Mouse (Mus musculus) left cerebral cortex, postnatal 10 days (tissue): ENCODE results near the gene Ankmy1. TPM values are rescaled to one million over a fixed set of nuclear protein-coding genes. Genes with fewer than 3 reads are reported as not detected.

ENCODE experiments used
- DNase-seq, 2 experiments: peaks; one replicate each; pipeline ENCODE4 v3.0.0; 2021 to 2022; ENCODE audit warnings: low spot score in 2 of 2, mixed read lengths in 1 of 2; ENCODE audit errors: extremely low spot score in 1 of 2
- intact Hi-C: fragments of 180-260 bp; cut with DNase I; formaldehyde crosslinking; loops from one replicate; pipeline ENCODE4 v1.15.1; 2025
- total RNA-seq, 2 experiments: library from RNA; stranded (reverse); gene quantifications; 2 replicates each; pipeline ENCODE4 v1.2.3; 2021

Gene Ankmy1
- total RNA-seq, 2 experiments from 2014 or later, result 0.17 TPM; not detected in 1

- intact Hi-C loops, result no loop called here
- DNase-seq, result no peak
Observed at GRCm38 (mm10) chr1:92880101-92880500, 22.6 kb downstream of the Ankmy1 start.

GRCm38 (mm10) chr1:92879266-92879665 is 23.4 kb downstream of the Ankmy1 start:
- intact Hi-C loops, result no loop called here

GRCm38 (mm10) chr1:92878066-92878741 is 24.5 kb downstream of the Ankmy1 start:
- DNase-seq, result no peak
- intact Hi-C loops, result no loop called here

More at GRCm38 (mm10) chr1:92879266-92879665, 23.4 kb downstream of the Ankmy1 start:
- DNase-seq, result peak in 1 of 2 experiments; percentile 42

GRCm38 (mm10) chr1:92877431-92877978 is 25.2 kb downstream of the Ankmy1 start:
- intact Hi-C loops, result no loop called here
- DNase-seq, result no peak

- no peak for DNase-seq
- intact Hi-C loops, result no loop called here
Observed at GRCm38 (mm10) chr1:92875360-92876111, 27.2 kb downstream of the Ankmy1 start.

GRCm38 (mm10) chr1:92874011-92874410 is 28.7 kb downstream of the Ankmy1 start:
- intact Hi-C loops, result no loop called here
- DNase-seq, result no peak

GRCm38 (mm10) chr1:92872666-92873065 is 30.0 kb downstream of the Ankmy1 start:
- DNase-seq, result no peak
- intact Hi-C loops, result no loop called here

GRCm38 (mm10) chr1:92869985-92870384 is 32.7 kb downstream of the Ankmy1 start:
- no peak for DNase-seq
- intact Hi-C loops, result no loop called here

GRCm38 (mm10) chr1:92866170-92866569 is 36.5 kb downstream of the Ankmy1 start:
- intact Hi-C loops, result no loop called here

GRCm38 (mm10) chr1:92863268-92863667 is 39.4 kb downstream of the Ankmy1 start:
- DNase-seq, result no peak
- intact Hi-C loops, result no loop called here

More at GRCm38 (mm10) chr1:92866170-92866569, 36.5 kb downstream of the Ankmy1 start:
- no peak for DNase-seq

GRCm38 (mm10) chr1:92861503-92861902 is 41.2 kb downstream of the Ankmy1 start:
- intact Hi-C loops, result no loop called here
- DNase-seq, result no peak

GRCm38 (mm10) chr1:92852450-92852849 is 50.3 kb downstream of the Ankmy1 start:
- intact Hi-C loops, result no loop called here
- no peak for DNase-seq

GRCm38 (mm10) chr1:92849938-92850574 is 52.6 kb downstream of the Ankmy1 start:
- intact Hi-C loops, result loop anchor here (5.0 kb wide), 1 partner anchor 52 kb away; the partner anchor contains the start of gene Ankmy1

GRCm38 (mm10) chr1:92849491-92849890 is 53.2 kb downstream of the Ankmy1 start:
- DNase-seq, result peak in 1 of 2 experiments; percentile 47
- intact Hi-C loops, result loop anchor here (5.0 kb wide), 1 partner anchor 53 kb away; the partner anchor contains the start of gene Ankmy1

More at GRCm38 (mm10) chr1:92849938-92850574, 52.6 kb downstream of the Ankmy1 start:
- DNase-seq, result peak in 1 of 2 experiments; percentile 41

GRCm38 (mm10) chr1:92847873-92848839 is 54.5 kb downstream of the Ankmy1 start:
- intact Hi-C loops, result loop anchor here (5.0 kb wide), 1 partner anchor 54 kb away; the partner anchor contains the start of gene Ankmy1

GRCm38 (mm10) chr1:92845889-92846288 is 56.8 kb downstream of the Ankmy1 start:
- intact Hi-C loops, result loop anchor here (5.0 kb wide), 1 partner anchor 56 kb away; the partner anchor contains the start of gene Ankmy1

More at GRCm38 (mm10) chr1:92847873-92848839, 54.5 kb downstream of the Ankmy1 start:
- peak; percentile 51 to 79 for DNase-seq

GRCm38 (mm10) chr1:92841427-92841826 is 61.3 kb downstream of the Ankmy1 start:
- intact Hi-C loops, result no loop called here
- DNase-seq, result no peak

More at GRCm38 (mm10) chr1:92845889-92846288, 56.8 kb downstream of the Ankmy1 start:
- no peak for DNase-seq
